ENCODE assay signal across 8 mouse cellular contexts in genomic region chr8:125255006-125255685, GRCm38 (mm10).
DNase-seq lines count a peak whose midpoint lies in the region; ATAC-seq and TF ChIP-seq lines count a peak whose summit lies in the region.

No protein-coding gene starts in this region.

- H3K27me3 ChIP-seq in intestine, embryonic 14.5 days (replicated peaks; ENCODE audit: control insufficient read depth, insufficient read depth, low read length), result no peaks in the 10 kb centered on the region
- H3K27me3 ChIP-seq in intestine, postnatal 0 days (replicated peaks; ENCODE audit: control insufficient read depth, insufficient read depth, low read length), result no peaks in the 10 kb centered on the region
- H3K27me3 ChIP-seq in forebrain, embryonic 16.5 days (replicated peaks; ENCODE audit: control insufficient read depth, insufficient read depth, low read length), result no peaks in the 10 kb centered on the region
- H3K27me3 ChIP-seq in neural tube, embryonic 15.5 days (replicated peaks), result no peaks in the 10 kb centered on the region

- no peak overlapping the region for H3K4me3 ChIP-seq in intestine, embryonic 14.5 days (ENCODE audit: low read depth, low read length)
- H3K4me3 ChIP-seq in intestine, postnatal 0 days (ENCODE audit: low read depth, low read length), result no peak overlapping the region
- H3K4me3 ChIP-seq in forebrain, embryonic 16.5 days (replicated peaks; ENCODE audit: low read length), result peak overlapping the region; percentile 55
- peak overlapping the region; percentile 42 for H3K4me3 ChIP-seq in neural tube, embryonic 15.5 days (replicated peaks)

- no peak overlapping the region for H3K27ac ChIP-seq in intestine, embryonic 14.5 days (ENCODE audit: low read depth)
- H3K27ac ChIP-seq in intestine, postnatal 0 days (ENCODE audit: low read depth, low read length), result no peak overlapping the region
- peak overlapping the region; percentile 93 for H3K27ac ChIP-seq in forebrain, embryonic 16.5 days (ENCODE audit: low read length)
- peak overlapping the region; percentile 97 for H3K27ac ChIP-seq in neural tube, embryonic 15.5 days (replicated peaks)

- H3K36me3 ChIP-seq in intestine, embryonic 14.5 days (ENCODE audit: control insufficient read depth, insufficient read depth, low read length), result no peaks in the 10 kb centered on the region
- no peaks in the 10 kb centered on the region for H3K36me3 ChIP-seq in intestine, postnatal 0 days (ENCODE audit: control insufficient read depth, insufficient read depth)
- H3K36me3 ChIP-seq in forebrain, embryonic 16.5 days (ENCODE audit: control insufficient read depth, insufficient read depth), result no peaks in the 10 kb centered on the region
- no peaks in the 10 kb centered on the region for H3K36me3 ChIP-seq in neural tube, embryonic 15.5 days

- H3K4me1 ChIP-seq in intestine, embryonic 14.5 days (replicated peaks; ENCODE audit: control insufficient read depth, insufficient read depth, low read length), result peaks cover 8% of the 10 kb centered on the region
- H3K4me1 ChIP-seq in intestine, postnatal 0 days (replicated peaks; ENCODE audit: control insufficient read depth, insufficient read depth, low read length), result no peaks in the 10 kb centered on the region
- peaks cover 17% of the 10 kb centered on the region for H3K4me1 ChIP-seq in forebrain, embryonic 16.5 days (replicated peaks; ENCODE audit: control insufficient read depth, insufficient read depth, low read length)
- peaks cover 39% of the 10 kb centered on the region for H3K4me1 ChIP-seq in neural tube, embryonic 15.5 days

- no peak for TF ChIP-seq CTCF in intestine, postnatal 0 days (IDR thresholded peaks at IDR 0.05; ENCODE audit: low read depth)

- ATAC-seq in intestine, embryonic 14.5 days (replicated peaks; ENCODE audit: low FRiP score, low TSS enrichment, low read depth), result no peak
- ATAC-seq in intestine, postnatal 0 days, result no peak
- ATAC-seq in forebrain, embryonic 16.5 days, result 0 out of 2 replicates have a peak, but pooled peaks have one; percentile 6
- 0 out of 2 replicates have a peak, but pooled peaks have one; percentile 19 for ATAC-seq in neural tube, embryonic 15.5 days (ENCODE audit: low FRiP score)

- 0 out of 2 replicates have a peak overlapping the region, but pooled peaks have one; percentile 74 for H3K4me2 ChIP-seq in intestine, embryonic 14.5 days (ENCODE audit: low read length)
- H3K4me2 ChIP-seq in intestine, postnatal 0 days (replicated peaks; ENCODE audit: low read depth), result no peak overlapping the region
- peak overlapping the region; percentile 77 for H3K4me2 ChIP-seq in forebrain, embryonic 16.5 days (ENCODE audit: low read length)
- H3K4me2 ChIP-seq in neural tube, embryonic 15.5 days, result peak overlapping the region; percentile 68

- 69% methylated on average over 11 of the region's 11 CpGs for WGBS in intestine, embryonic 14.5 days
- WGBS in intestine, postnatal 0 days, result 71% methylated on average over 11 of the region's 11 CpGs
- 44% methylated on average over 11 of the region's 11 CpGs for WGBS in forebrain, embryonic 16.5 days
- 31% methylated on average over 11 of the region's 11 CpGs for WGBS in neural tube, embryonic 15.5 days

- DNase-seq in intestine, embryonic 14.5 days (ENCODE audit: low spot score), result no peak
- DNase-seq in cerebellum, adult 11 months, result peak; percentile 35
- peak; percentile 29 to 45 for DNase-seq in layer of hippocampus, postnatal 14 days (ENCODE audit: low spot score in 2 of 2)
- DNase-seq in natural killer cell, adult 2 months (ENCODE audit: low spot score in 2 of 2), result no peak
- no peak for DNase-seq in gastrocnemius, adult 18-20 months (ENCODE audit: low spot score)

- no peak overlapping the region for H3K9ac ChIP-seq in intestine, embryonic 14.5 days (ENCODE audit: low read length)
- no peak overlapping the region for H3K9ac ChIP-seq in intestine, postnatal 0 days (ENCODE audit: low read depth, low read length)
- H3K9ac ChIP-seq in forebrain, embryonic 16.5 days (replicated peaks; ENCODE audit: low read depth, low read length), result peak overlapping the region; percentile 61
- H3K9ac ChIP-seq in neural tube, embryonic 15.5 days (replicated peaks), result peak overlapping the region; percentile 55

- no peaks in the 10 kb centered on the region for H3K9me3 ChIP-seq in intestine, embryonic 14.5 days (ENCODE audit: control insufficient read depth, low read length)
- no peaks in the 10 kb centered on the region for H3K9me3 ChIP-seq in intestine, postnatal 0 days (ENCODE audit: control insufficient read depth)
- H3K9me3 ChIP-seq in forebrain, embryonic 16.5 days (ENCODE audit: control insufficient read depth, low read length), result no peaks in the 10 kb centered on the region
- no peaks in the 10 kb centered on the region for H3K9me3 ChIP-seq in neural tube, embryonic 15.5 days (replicated peaks)

Comparison
In these comparisons a context has a peak if more than half of its experiments do, and no peak if none do; other contexts are left out.
1. ATAC-seq: peak in forebrain, embryonic 16.5 days (single experiment) and neural tube, embryonic 15.5 days (single experiment); none in intestine, embryonic 14.5 days (single experiment) and intestine, postnatal 0 days (single experiment).
2. DNase-seq: peak in cerebellum, adult 11 months (single experiment) and layer of hippocampus, postnatal 14 days (2 of 2); none in intestine, embryonic 14.5 days (single experiment), natural killer cell, adult 2 months (0 of 2) and gastrocnemius, adult 18-20 months (single experiment).
3. H3K27ac ChIP-seq: peak in forebrain, embryonic 16.5 days (single experiment) and neural tube, embryonic 15.5 days (single experiment); none in intestine, embryonic 14.5 days (single experiment) and intestine, postnatal 0 days (single experiment).
4. H3K4me3 ChIP-seq: peak in forebrain, embryonic 16.5 days (single experiment) and neural tube, embryonic 15.5 days (single experiment); none in intestine, embryonic 14.5 days (single experiment) and intestine, postnatal 0 days (single experiment).
5. H3K9ac ChIP-seq: peak in forebrain, embryonic 16.5 days (single experiment) and neural tube, embryonic 15.5 days (single experiment); none in intestine, embryonic 14.5 days (single experiment) and intestine, postnatal 0 days (single experiment).